Mouse (Mus musculus) stomach, embryonic 16.5 days (tissue): ENCODE data around the gene Arid5b. TPM values are rescaled to one million over a fixed set of nuclear protein-coding genes. Genes with fewer than 3 reads are reported as not detected.

Source experiments
- ATAC-seq: fragments of 200-750 bp; cut with Nextera tagmentation; 2 replicates; pipeline ENCODE4 v1.8.0; 2017; ENCODE audit warnings: moderate number of reproducible peaks, moderate TSS enrichment; ENCODE audit not compliant: insufficient read depth, low FRiP score
- H3K27ac ChIP-seq: fragments of 300-500 bp; sonication (generic); 2 replicates; pipeline ENCODE4 v1.5.1; 2014; ENCODE audit warnings: low read length
- H3K27me3 ChIP-seq: fragments of 300-500 bp; sonication (generic); 2 replicates; pipeline ENCODE4 v1.6.1; 2014; ENCODE audit warnings: low read length, control low read depth, mixed read lengths; ENCODE audit not compliant: control insufficient read depth, insufficient read depth
- H3K36me3 ChIP-seq: fragments of 300-500 bp; sonication (generic); 2 replicates; pipeline ENCODE4 v1.6.1; 2014; ENCODE audit warnings: low read length; ENCODE audit not compliant: control insufficient read depth, insufficient read depth
- H3K4me1 ChIP-seq: fragments of 300-500 bp; sonication (generic); 2 replicates; pipeline ENCODE4 v1.6.1; 2014; ENCODE audit warnings: low read length, control low read depth, mixed read lengths; ENCODE audit not compliant: control insufficient read depth, insufficient read depth
- H3K4me2 ChIP-seq: fragments of 300-500 bp; sonication (generic); 2 replicates; pipeline ENCODE4 v1.6.1; 2014; ENCODE audit warnings: low read depth, low read length, mixed read lengths
- H3K4me3 ChIP-seq: fragments of 300-500 bp; sonication (generic); replicated peaks from 2 replicates; pipeline ENCODE4 v1.5.1; 2014; ENCODE audit warnings: mild to moderate bottlenecking, low read length
- H3K9ac ChIP-seq: fragments of 300-500 bp; sonication (generic); 2 replicates; pipeline ENCODE4 v1.6.1; 2014; ENCODE audit warnings: low read length
- H3K9me3 ChIP-seq: fragments of 300-500 bp; sonication (generic); replicated peaks from 2 replicates; pipeline ENCODE4 v1.6.1; 2016; ENCODE audit warnings: low read length, control low read depth; ENCODE audit not compliant: control insufficient read depth
- WGBS: fragments of 180-500 bp; shearing (Covaris S2); extraction: QIAGEN DNeasy Blood & Tissue Kit; methylation state at CpG from one replicate; pipeline ENCODE4 v1.1.7; 2014; 5-methylcytosine and 5-hydroxymethylcytosine counted together
- polyA plus RNA-seq: library from polyadenylated mRNA; unstranded; fragments of >200 nt; fragmentation: Nextera tagmentation; extraction: Ambion mirVana; gene quantifications from 2 replicates; pipeline ENCODE4 v1.2.1, GENCODE M21; 2015

Gene Arid5b
- polyA plus RNA-seq, 1 experiment from 2014 or later, result 33.6 TPM

GRCm38 (mm10) chr10:68301013-68301412 lies 22.5 kb upstream of the Arid5b start:
- Histone ChIP-seq H3K9ac (no peak overlapping the region), H3K9me3 (no peaks in the 10 kb centered on the region), H3K4me3 (no peak overlapping the region), H3K27ac (no peak overlapping the region), H3K4me2 (no peak overlapping the region), H3K27me3 (no peaks in the 10 kb centered on the region), H3K36me3 (no peaks in the 10 kb centered on the region), H3K4me1 (no peaks in the 10 kb centered on the region)
- no peak for ATAC-seq
- WGBS, result 72% methylated on average over 7 of the region's 7 CpGs

GRCm38 (mm10) chr10:68289465-68289864 lies 10.9 kb upstream of the Arid5b start:
- H3K27ac ChIP-seq, result no peak overlapping the region
- no peak overlapping the region for H3K4me3 ChIP-seq
- ATAC-seq, result no peak
- WGBS, result 61% methylated on average over 4 of the region's 4 CpGs
- no peaks in the 10 kb centered on the region for H3K27me3 ChIP-seq
- H3K9me3 ChIP-seq, result no peaks in the 10 kb centered on the region
- no peak overlapping the region for H3K9ac ChIP-seq
- H3K36me3 ChIP-seq, result no peaks in the 10 kb centered on the region
- no peak overlapping the region for H3K4me2 ChIP-seq
- no peaks in the 10 kb centered on the region; the same call in 1 of the 2 replicates for H3K4me1 ChIP-seq

GRCm38 (mm10) chr10:68282466-68283391 lies 4.2 kb upstream of the Arid5b start:
- peak; percentile 90 for ATAC-seq
- no peaks in the 10 kb centered on the region for H3K36me3 ChIP-seq
- peak overlapping the region; percentile 56 for H3K27ac ChIP-seq
- peak overlapping the region; percentile 54 for H3K4me3 ChIP-seq
- peaks cover 8% of the 10 kb centered on the region; the same call in 1 of the 2 replicates for H3K4me1 ChIP-seq
- no peaks in the 10 kb centered on the region for H3K9me3 ChIP-seq
- WGBS, result under 1% methylated on average over 27 of the region's 27 CpGs
- H3K9ac ChIP-seq, result peak overlapping the region; percentile 78
- H3K27me3 ChIP-seq, result no peaks in the 10 kb centered on the region
- H3K4me2 ChIP-seq, result peak overlapping the region; percentile 89

- Histone ChIP-seq H3K27ac (no peak overlapping the region), H3K9ac (no peak overlapping the region), H3K4me3 (no peak overlapping the region), H3K4me2 (no peak overlapping the region), H3K27me3 (no peaks in the 10 kb centered on the region), H3K9me3 (no peaks in the 10 kb centered on the region), H3K36me3 (no peaks in the 10 kb centered on the region), H3K4me1 (peaks cover 8% of the 10 kb centered on the region; the same call in 1 of the 2 replicates)
- no peak for ATAC-seq
- WGBS, result 24% methylated on average over 3 of the region's 3 CpGs
These were observed 3.2 kb upstream of the Arid5b start for GRCm38 (mm10) chr10:68281775-68282106.

GRCm38 (mm10) chr10:68281076-68281774 lies 2.7 kb upstream of the Arid5b start:
- H3K9ac ChIP-seq, result no peak overlapping the region
- H3K4me2 ChIP-seq, result no peak overlapping the region
- no peak overlapping the region for H3K4me3 ChIP-seq
- no peaks in the 10 kb centered on the region for H3K27me3 ChIP-seq
- ATAC-seq, result no peak
- H3K27ac ChIP-seq, result no peak overlapping the region
- no peaks in the 10 kb centered on the region for H3K9me3 ChIP-seq
- WGBS, result 53% methylated on average over 6 of the region's 6 CpGs
- H3K4me1 ChIP-seq, result peaks cover 8% of the 10 kb centered on the region; the same call in 1 of the 2 replicates
- no peaks in the 10 kb centered on the region for H3K36me3 ChIP-seq

GRCm38 (mm10) chr10:68279516-68280501 lies 1.3 kb upstream of the Arid5b start:
- no peak for ATAC-seq
- H3K36me3 ChIP-seq, result no peaks in the 10 kb centered on the region
- peak overlapping the region; percentile 80 for H3K9ac ChIP-seq
- peaks cover 8% of the 10 kb centered on the region; the same call in 1 of the 2 replicates for H3K4me1 ChIP-seq
- peak overlapping the region; percentile 75 for H3K4me2 ChIP-seq
- WGBS, result under 1% methylated on average over 41 of the region's 41 CpGs
- no peaks in the 10 kb centered on the region for H3K9me3 ChIP-seq
- peak overlapping the region; percentile 76 for H3K4me3 ChIP-seq
- H3K27ac ChIP-seq, result peak overlapping the region; percentile 95
- no peaks in the 10 kb centered on the region for H3K27me3 ChIP-seq

- Histone ChIP-seq H3K27ac (peak overlapping the region; percentile 95), H3K9me3 (no peaks in the 10 kb centered on the region), H3K4me3 (peak overlapping the region; percentile 76), H3K4me1 (peaks cover 8% of the 10 kb centered on the region; the same call in 1 of the 2 replicates), H3K27me3 (no peaks in the 10 kb centered on the region), H3K36me3 (0 out of 2 replicates have a peak, but pooled peaks cover 3% of the 10 kb centered on the region), H3K4me2 (peak overlapping the region; percentile 75), H3K9ac (peak overlapping the region; percentile 80)
- ATAC-seq, result no peak
- WGBS, result under 1% methylated on average over 15 of the region's 15 CpGs
These were observed 829 bp downstream of the Arid5b start for GRCm38 (mm10) chr10:68277671-68278151.

- Histone ChIP-seq H3K4me3 (peak overlapping the region; percentile 76), H3K9me3 (no peaks in the 10 kb centered on the region), H3K36me3 (0 out of 2 replicates have a peak, but pooled peaks cover 3% of the 10 kb centered on the region), H3K27me3 (no peaks in the 10 kb centered on the region), H3K4me1 (peaks cover 4% of the 10 kb centered on the region; the same call in 1 of the 2 replicates), H3K27ac (peak overlapping the region; percentile 95), H3K4me2 (peak overlapping the region; percentile 75), H3K9ac (peak overlapping the region; percentile 87)
- ATAC-seq, result peak; percentile 53
- under 1% methylated on average over 34 of the region's 34 CpGs for WGBS
These were observed 1.5 kb downstream of the Arid5b start for GRCm38 (mm10) chr10:68276976-68277441.
